Mouse (Mus musculus) brain, embryonic 14.5 days (tissue): ENCODE measurements at regions not wholly inside any gene's neighbourhood (a gene's known extent, or its start where the extent isn't known, plus 50 kb on each side); places are given as distances from the start of the nearest gene placed in this dataset.

Experiments
- DNase-seq: peaks from one replicate; pipeline ENCODE4 v3.0.0-alpha.2; 2011; ENCODE audit warnings: low read depth
- CTCF ChIP-seq: fragments of 200-500 bp; IDR thresholded peaks from 2 replicates; pipeline ENCODE4 v1.5.1; 2012; ENCODE audit warnings: inconsistent platforms, mild to moderate bottlenecking, moderate library complexity, borderline replicate concordance; ENCODE audit not compliant: insufficient read depth, insufficient read length; ENCODE audit errors: extremely low read depth
- POLR2A ChIP-seq: fragments of 200-500 bp; IDR thresholded peaks from 2 replicates; pipeline ENCODE4 v1.6.1; 2012; ENCODE audit warnings: mild to moderate bottlenecking, inconsistent platforms, borderline replicate concordance; ENCODE audit not compliant: poor library complexity, insufficient read depth, insufficient read length, severe bottlenecking; ENCODE audit errors: extremely low read depth

- TF ChIP-seq CTCF = no peak
- TF ChIP-seq POLR2A = no peak
- no peak for DNase-seq
Measured at GRCm38 (mm10) chr17:79774291-79774690, 59.4 kb upstream of the Cyp1b1 start.

GRCm38 (mm10) chr17:79772219-79772618 lies 57.4 kb upstream of the Cyp1b1 start:
- DNase-seq = no peak

DNA sequence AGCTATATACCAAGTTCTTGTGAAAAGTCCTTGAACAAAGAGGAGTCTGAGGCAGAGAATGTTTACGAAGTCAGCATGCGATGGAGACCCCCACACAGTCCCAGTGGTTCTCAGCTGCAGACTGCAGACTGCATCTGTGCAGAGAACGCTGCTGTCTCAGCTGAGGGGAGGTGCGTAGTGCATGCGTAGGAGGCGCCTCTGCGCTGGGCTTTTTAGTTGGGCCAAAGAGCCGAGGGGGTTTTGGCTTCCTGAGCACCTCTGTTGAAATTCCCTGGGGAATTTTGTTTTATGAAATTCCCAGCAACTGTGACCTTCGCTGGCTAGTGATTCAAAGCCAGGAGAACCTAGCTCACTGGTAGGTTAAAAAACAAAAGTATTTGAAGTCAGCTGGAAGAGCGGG lies 56.9 kb upstream of the Cyp1b1 start:
- DNase-seq = peak; percentile 71

More at GRCm38 (mm10) chr17:79772219-79772618, 57.4 kb upstream of the Cyp1b1 start:
- no peak for TF ChIP-seq CTCF
- no peak for TF ChIP-seq POLR2A

DNA sequence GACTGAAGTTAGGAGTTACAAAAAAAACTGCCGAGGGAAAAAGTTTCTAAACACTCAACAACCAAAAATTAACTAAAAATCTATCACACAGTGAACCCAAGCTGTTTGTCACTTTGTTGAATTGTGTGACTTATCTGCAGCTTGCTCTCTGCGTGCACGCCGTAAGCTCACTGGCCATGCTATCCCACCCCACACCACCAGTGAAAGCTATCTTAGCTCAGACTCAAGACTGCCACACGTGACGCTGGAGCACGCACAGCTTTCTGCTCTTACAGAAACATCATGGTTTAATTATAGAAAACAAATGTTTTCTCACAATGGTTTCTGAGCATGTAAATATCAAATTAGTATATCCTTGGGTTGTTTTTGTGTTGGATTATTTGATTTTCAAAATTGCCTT lies 56.0 kb upstream of the Cyp1b1 start:
- DNase-seq = no peak
- TF ChIP-seq CTCF (no peak), POLR2A (no peak)

More for the DNA sequence above, 56.9 kb upstream of the Cyp1b1 start:
- TF ChIP-seq POLR2A = no peak
- TF ChIP-seq CTCF = no peak

GRCm38 (mm10) chr17:79769824-79770223 lies 55.0 kb upstream of the Cyp1b1 start:
- no peak for TF ChIP-seq CTCF
- TF ChIP-seq POLR2A = no peak
- peak; percentile 31 for DNase-seq

- TF ChIP-seq POLR2A = no peak
- no peak for TF ChIP-seq CTCF
- no peak for DNase-seq
Measured at GRCm38 (mm10) chr17:79768080-79768479, 53.2 kb upstream of the Cyp1b1 start.

- TF ChIP-seq CTCF (no peak), POLR2A (no peak)
- peak; percentile 59 for DNase-seq
Measured at GRCm38 (mm10) chr17:79765061-79765794, 50.4 kb upstream of the Cyp1b1 start.
